Mouse (Mus musculus): Measurements from ENCODE around the gene Disc1.

DNA sequence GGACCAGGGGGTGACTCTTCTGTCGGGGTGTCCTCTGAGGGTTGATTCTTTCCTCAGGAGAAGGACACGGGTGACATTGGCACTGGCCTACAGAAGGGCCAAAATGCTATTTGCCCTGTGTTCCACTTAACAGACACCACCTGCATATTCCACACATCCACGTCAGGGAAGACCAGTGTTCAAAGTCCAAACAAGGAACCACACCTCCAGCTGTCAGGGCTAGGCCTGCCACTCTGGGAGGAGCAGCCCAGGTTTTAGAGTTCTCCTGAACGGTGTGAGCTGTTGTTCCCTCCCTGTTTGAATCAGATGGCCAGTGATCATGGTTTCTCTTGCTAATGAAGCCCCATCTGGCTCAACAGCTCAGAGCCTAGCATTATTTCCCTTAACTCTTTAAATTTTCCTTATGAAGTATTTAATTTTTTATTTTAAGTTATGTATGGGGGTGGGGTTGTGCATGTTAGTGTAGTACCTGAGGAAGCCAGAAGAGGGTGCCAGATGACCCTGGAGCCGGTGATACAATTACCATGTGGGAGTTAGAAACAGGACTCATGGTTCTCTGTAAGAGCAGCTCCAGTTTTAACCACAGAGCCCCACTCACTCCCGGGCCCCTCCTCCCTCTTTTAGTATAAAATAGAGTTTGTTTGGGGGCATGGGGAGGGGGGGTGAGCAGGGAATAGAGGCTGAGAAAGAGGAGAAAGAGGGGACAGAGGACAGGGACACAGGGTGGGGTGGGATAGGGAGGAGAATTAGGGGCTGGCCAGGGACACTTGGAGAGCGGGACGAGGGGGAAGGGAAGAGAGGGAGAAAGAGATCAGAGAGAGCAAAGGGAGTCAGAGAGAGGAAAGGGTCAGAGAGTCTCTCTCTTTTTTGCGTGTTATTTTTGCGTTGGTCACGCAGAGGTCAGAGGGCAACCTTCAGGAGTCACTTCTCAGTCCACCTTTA, 111.8 kb downstream of the Disc1 start:
- TF ChIP-seq POLR2A (IDR thresholded peaks at IDR 0.05; ENCODE audit: borderline replicate concordance, insufficient read depth, low read length), result no peak
- TF ChIP-seq CTCF (IDR thresholded peaks at IDR 0.05; ENCODE audit: borderline replicate concordance, insufficient read depth, low read depth, low read length), result peak; percentile 68; the same call in 1 of the 2 replicates
